Mouse (Mus musculus): ENCODE results near the gene Ccdc183. TPM values are rescaled to one million over a fixed set of nuclear protein-coding genes. Genes with fewer than 3 reads are reported as not detected.

The Ccdc183 gene
- 0.27 and 0.45 TPM in 2 replicates for polyA plus RNA-seq (2015; fragmentation: Nextera tagmentation; extraction: Ambion mirVana)

DNA sequence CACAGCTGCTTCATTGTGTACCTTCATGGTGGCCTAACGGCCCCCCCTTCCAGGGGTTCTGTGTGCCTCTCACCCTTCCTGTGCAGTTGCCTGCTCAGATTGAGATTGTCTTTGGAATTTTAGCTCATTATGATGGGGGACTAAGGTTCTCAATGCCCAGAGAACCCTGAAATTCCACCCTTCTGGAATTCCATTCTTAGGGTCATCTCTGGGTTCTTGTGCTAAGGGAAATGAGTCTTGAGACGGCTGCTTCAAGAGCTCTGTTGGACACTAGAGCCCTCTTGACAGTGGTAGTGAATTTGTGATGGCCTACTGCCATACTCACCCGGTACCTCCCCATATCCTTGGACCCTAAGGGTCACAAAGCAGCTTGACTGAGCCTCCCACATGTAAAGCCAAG lies at the start of gene Ccdc183:
Gene Ccdc183 (minus strand): TSS at position 101 of the 400 bp plus-strand sequence.
- H3K4me3 ChIP-seq = no peak within 1 kb of the TSS
- WGBS = 87% methylated on average over 3 of the region's 3 CpGs

DNA sequence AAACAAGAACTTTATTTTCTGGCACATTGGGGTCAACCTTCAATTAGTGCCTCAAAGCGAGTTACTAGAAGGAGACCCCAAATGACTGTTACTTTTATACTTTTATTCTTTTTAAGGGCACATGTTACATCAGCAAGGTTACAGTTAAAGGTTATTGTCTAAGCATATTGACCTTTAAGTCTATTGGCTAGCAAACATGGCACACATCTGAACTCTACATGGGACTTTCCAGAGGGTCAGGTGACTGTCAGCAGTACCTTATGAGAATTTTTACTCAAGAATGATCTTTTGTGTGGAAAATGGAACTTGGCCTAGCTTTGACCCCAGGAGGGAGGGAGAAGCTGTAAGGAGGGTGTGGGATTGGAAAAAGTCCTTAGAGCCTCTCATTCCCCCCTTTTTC lies 49.0 kb upstream of the Ccdc183 start:
- Histone ChIP-seq H3K4me2 (no peak overlapping the region), H3K9me3 (no peaks in the 10 kb centered on the region), H3K4me1 (replicated peaks) (no peaks in the 10 kb centered on the region), H3K27ac (replicated peaks) (no peak overlapping the region), H3K4me3 (no peak overlapping the region), H3K36me3 (no peaks in the 10 kb centered on the region), H3K9ac (no peak overlapping the region), H3K27me3 (no peaks in the 10 kb centered on the region)
- WGBS = 76% methylated on average over 1 of the region's 1 CpGs
- ATAC-seq (ENCODE audit: low FRiP score, low read depth) = no peak

More for the DNA sequence above, at the start of gene Ccdc183:
- no peaks in the 10 kb centered on the region for H3K36me3 ChIP-seq
- no peak for ATAC-seq (ENCODE audit: low FRiP score, low read depth)
- H3K9ac ChIP-seq = no peak within 1 kb of the TSS
- H3K4me2 ChIP-seq = peak within 1 kb of the TSS; percentile 17; the same call in 1 of the 2 replicates
- peaks cover 18% of the 10 kb centered on the region for H3K4me1 ChIP-seq (replicated peaks)
- no peak within 1 kb of the TSS for H3K27ac ChIP-seq (replicated peaks)
- peaks cover 40% of the 10 kb centered on the region for H3K27me3 ChIP-seq
- H3K9me3 ChIP-seq = no peaks in the 10 kb centered on the region

DNA sequence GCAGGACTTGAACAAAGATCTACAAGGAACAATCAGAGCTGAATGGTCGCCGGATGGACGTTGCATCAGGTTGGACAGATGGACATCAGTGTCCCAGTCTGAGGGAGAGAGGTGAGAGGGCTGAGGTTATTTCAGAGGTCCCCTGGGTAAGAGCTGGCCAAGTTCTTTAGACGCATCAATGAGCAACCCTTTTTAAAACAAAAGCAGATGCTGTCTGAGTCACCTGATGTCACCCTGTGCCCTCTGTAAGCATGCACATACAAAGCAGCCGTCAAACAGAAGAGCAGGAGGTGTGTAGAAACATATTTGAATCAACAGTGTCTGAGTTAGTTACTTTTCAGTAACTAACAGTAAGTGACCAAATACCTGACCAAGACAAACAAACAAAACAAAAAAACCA lies 46.6 kb upstream of the Ccdc183 start:
- no peaks in the 10 kb centered on the region for H3K27me3 ChIP-seq
- WGBS = 90% methylated on average over 5 of the region's 5 CpGs

DNA sequence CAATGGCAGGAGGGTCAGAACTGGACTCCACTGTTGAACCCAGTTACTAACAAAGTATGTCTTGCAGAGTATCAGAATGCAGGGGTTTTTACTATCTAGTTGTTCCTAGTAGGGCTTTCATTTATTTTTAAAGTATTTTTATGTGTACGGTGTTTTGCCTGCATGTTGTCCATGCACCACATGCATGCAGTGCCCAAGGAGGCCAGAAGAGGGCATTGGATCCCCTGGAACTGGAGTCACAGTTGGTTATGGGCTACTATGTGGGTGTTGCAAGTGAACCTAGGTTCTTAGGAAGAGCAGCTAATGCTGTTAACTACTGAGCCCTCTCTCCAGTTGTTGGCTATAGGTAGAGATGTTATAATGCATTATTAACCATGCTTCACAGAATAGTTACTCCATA lies 46.0 kb upstream of the Ccdc183 start:
- H3K9me3 ChIP-seq = no peaks in the 10 kb centered on the region
- ATAC-seq (ENCODE audit: low FRiP score, low read depth) = no peak
- 58% methylated on average over 1 of the region's 1 CpGs for WGBS

More for the DNA sequence above, 46.6 kb upstream of the Ccdc183 start:
- no peaks in the 10 kb centered on the region for H3K9me3 ChIP-seq
- no peak for ATAC-seq (ENCODE audit: low FRiP score, low read depth)
- H3K4me1 ChIP-seq (replicated peaks) = no peaks in the 10 kb centered on the region
- H3K4me3 ChIP-seq = no peak overlapping the region
- H3K36me3 ChIP-seq = no peaks in the 10 kb centered on the region
- no peak overlapping the region for H3K9ac ChIP-seq
- no peak overlapping the region for H3K27ac ChIP-seq (replicated peaks)
- H3K4me2 ChIP-seq = no peak overlapping the region

DNA sequence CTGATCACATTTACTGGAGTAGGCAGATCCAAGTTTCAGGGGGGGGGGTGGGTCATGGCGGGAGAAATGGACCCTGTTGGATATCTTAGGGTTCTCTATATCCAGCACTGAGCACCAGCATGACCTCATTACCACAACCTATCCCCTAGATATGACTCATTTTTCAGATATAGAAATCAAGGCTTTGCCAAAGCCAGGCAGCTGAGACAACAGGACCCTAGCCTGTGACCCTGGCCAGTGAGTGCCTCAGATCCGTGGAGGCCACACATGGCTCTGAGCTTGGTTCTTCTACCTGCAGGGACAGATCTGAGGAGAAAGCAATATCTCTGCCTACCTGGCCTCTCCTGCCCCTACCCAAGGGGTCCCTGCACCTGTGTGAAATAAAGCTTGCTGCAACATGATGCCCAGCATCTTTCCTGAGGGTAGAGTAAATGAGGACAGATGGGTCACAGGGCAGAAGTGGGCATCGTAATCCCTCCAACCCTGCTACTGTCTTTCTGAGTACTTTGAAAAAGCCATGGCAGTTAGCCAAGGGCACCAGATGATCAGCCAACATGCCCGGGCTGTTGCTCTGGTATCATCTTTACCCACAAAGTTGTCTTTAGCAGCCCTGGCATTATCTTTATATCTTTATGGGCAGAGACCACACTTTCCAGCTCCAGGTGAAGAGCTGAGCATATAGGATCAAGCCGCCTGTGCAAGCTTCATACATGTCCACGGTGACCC lies 43.9 kb upstream of the Ccdc183 start:
- Histone ChIP-seq H3K9ac (no peak overlapping the region), H3K4me3 (no peak overlapping the region), H3K4me2 (no peak overlapping the region), H3K4me1 (replicated peaks) (no peaks in the 10 kb centered on the region), H3K27me3 (no peaks in the 10 kb centered on the region), H3K36me3 (no peaks in the 10 kb centered on the region), H3K27ac (replicated peaks) (no peak overlapping the region), H3K9me3 (no peaks in the 10 kb centered on the region)
- 84% methylated on average over 6 of the region's 6 CpGs for WGBS
- no peak for ATAC-seq (ENCODE audit: low FRiP score, low read depth)

More for the DNA sequence above, 46.0 kb upstream of the Ccdc183 start:
- Histone ChIP-seq H3K4me3 (no peak overlapping the region), H3K4me1 (replicated peaks) (no peaks in the 10 kb centered on the region), H3K4me2 (no peak overlapping the region), H3K36me3 (no peaks in the 10 kb centered on the region), H3K27me3 (no peaks in the 10 kb centered on the region), H3K9ac (no peak overlapping the region), H3K27ac (replicated peaks) (no peak overlapping the region)

DNA sequence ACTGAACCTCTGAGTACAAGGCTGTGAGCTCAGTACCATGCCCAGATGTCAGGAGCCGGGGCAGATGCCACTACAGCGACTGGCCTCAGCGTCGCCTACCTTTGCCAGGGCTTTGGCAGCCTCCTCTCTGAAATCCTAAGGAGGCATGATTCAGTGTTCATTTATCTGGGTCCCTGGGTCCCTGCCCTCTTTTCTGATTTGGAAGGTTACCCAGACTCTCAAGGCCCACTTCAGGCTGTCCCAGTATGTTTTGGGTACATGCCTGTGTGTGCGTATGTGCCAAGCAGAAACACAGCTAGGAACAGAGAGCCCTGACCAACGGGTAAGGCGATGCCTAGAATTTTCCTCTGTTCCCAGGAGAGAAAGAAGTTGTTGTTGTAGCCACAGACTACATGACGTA lies 42.8 kb upstream of the Ccdc183 start:
- Histone ChIP-seq H3K4me3 (no peak overlapping the region), H3K4me1 (replicated peaks) (no peaks in the 10 kb centered on the region), H3K27ac (replicated peaks) (no peak overlapping the region), H3K27me3 (no peaks in the 10 kb centered on the region), H3K4me2 (no peak overlapping the region), H3K9me3 (no peaks in the 10 kb centered on the region), H3K9ac (no peak overlapping the region), H3K36me3 (no peaks in the 10 kb centered on the region)
- ATAC-seq (ENCODE audit: low FRiP score, low read depth) = no peak
- WGBS = 88% methylated on average over 8 of the region's 8 CpGs

DNA sequence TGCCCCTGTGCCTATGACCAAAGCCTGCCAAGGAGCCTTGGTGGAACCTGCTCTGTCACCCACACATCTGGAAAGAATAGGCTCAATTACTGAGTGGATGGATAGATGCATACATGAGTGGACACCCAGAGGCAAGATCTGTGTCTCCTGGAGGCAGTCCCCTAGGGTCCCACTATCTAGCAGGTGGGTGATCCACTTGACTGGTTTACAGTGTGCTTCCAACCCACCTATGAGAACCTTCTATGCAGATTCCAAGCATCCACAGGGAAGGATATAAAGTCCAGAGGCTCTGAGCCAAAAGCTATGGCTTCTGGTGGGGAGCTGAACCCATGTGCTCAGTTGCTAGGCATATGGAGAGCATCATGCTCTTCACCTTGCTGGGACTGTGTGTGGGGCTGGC lies 40.2 kb upstream of the Ccdc183 start, which contains the start of gene Lcn5:
Gene Lcn5 (plus strand): TSS at position 301 of the 400 bp plus-strand sequence.
- no peak for ATAC-seq (ENCODE audit: low FRiP score, low read depth)

DNA sequence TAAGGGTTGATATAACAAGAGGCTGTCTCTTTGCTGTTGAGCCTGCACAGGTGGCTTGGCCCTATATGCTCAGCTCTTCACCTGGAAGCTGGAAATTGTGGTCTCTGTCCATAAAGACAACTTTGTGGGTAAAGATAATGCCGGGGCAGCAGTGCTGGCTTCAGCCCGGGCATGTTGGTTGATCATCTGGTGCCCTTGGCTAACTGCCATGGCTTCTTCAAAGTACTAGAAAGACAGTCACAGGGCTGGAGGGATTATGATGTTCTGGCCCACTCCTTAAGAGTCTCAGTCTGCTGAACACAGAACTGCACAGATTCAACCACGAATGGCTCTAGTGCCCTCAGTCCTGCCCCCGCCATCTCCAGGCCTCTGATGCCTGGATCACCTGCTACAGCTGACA lies 39.8 kb upstream of the Ccdc183 start:
- WGBS = 84% methylated on average over 4 of the region's 4 CpGs
- H3K9ac ChIP-seq = no peak overlapping the region
- H3K9me3 ChIP-seq = no peaks in the 10 kb centered on the region
- no peak for ATAC-seq (ENCODE audit: low FRiP score, low read depth)
- no peak overlapping the region for H3K27ac ChIP-seq (replicated peaks)
- H3K4me1 ChIP-seq (replicated peaks) = no peaks in the 10 kb centered on the region
- no peak overlapping the region for H3K4me3 ChIP-seq
- no peaks in the 10 kb centered on the region for H3K27me3 ChIP-seq
- no peaks in the 10 kb centered on the region for H3K36me3 ChIP-seq
- no peak overlapping the region for H3K4me2 ChIP-seq

More for the DNA sequence above, 40.2 kb upstream of the Ccdc183 start, which contains the start of gene Lcn5:
- no peak within 1 kb of the TSS for H3K4me3 ChIP-seq
- no peak within 1 kb of the TSS for H3K4me2 ChIP-seq
- no peaks in the 10 kb centered on the region for H3K4me1 ChIP-seq (replicated peaks)
- no peak within 1 kb of the TSS for H3K27ac ChIP-seq (replicated peaks)
- H3K9me3 ChIP-seq = no peaks in the 10 kb centered on the region
- no peaks in the 10 kb centered on the region for H3K36me3 ChIP-seq
- no peak within 1 kb of the TSS for H3K9ac ChIP-seq
- H3K27me3 ChIP-seq = no peaks in the 10 kb centered on the region

DNA sequence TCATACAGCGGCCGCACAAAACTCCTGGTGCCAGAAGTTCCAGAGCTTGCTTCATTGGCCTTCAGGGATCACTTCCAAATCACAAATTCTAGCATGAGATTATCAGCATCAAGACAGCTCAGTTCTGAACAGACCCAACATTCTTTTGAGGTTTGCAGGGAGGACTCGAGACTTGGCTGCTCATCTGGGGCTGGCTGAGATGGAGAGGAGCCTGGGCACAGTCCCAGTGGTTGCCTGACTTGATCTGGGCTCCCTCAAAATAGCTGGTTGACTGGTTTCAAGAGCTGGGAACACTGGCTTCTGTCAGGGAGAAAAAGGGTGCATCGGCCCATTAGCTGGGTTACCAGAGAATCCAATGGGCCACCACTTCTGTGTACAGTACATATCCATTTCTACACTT lies 39.2 kb upstream of the Ccdc183 start:
- Histone ChIP-seq H3K27ac (replicated peaks) (no peak overlapping the region), H3K27me3 (no peaks in the 10 kb centered on the region), H3K36me3 (no peaks in the 10 kb centered on the region), H3K4me1 (replicated peaks) (no peaks in the 10 kb centered on the region), H3K9me3 (no peaks in the 10 kb centered on the region), H3K4me3 (no peak overlapping the region), H3K9ac (no peak overlapping the region), H3K4me2 (no peak overlapping the region)
- WGBS = 89% methylated on average over 4 of the region's 4 CpGs
- ATAC-seq (ENCODE audit: low FRiP score, low read depth) = no peak

DNA sequence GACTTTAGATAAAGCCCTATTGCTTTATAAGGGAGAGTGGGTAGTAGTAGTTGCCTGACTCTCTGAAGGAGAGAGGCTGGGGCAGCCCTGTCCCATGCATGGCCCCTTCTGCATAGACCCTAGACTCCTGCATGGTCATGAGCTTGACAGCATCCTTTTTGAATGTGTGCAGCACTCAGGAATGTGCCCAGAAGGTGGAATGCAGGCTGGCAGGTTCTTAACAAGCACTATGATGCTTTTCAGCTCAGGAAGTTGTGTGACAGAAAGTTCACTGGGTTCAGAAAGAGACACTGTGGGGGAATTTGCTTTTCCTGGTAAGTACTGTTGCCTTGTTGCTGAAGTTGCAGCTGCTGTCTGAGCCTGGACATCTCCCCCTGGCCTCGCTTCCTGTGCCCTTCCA lies 37.0 kb upstream of the Ccdc183 start:
- no peaks in the 10 kb centered on the region for H3K27me3 ChIP-seq
- no peak overlapping the region for H3K27ac ChIP-seq (replicated peaks)
- no peaks in the 10 kb centered on the region for H3K36me3 ChIP-seq
- 70% methylated on average over 1 of the region's 1 CpGs for WGBS
- H3K9ac ChIP-seq = no peak overlapping the region
- no peak overlapping the region for H3K4me3 ChIP-seq
- H3K4me2 ChIP-seq = no peak overlapping the region
- ATAC-seq (ENCODE audit: low FRiP score, low read depth) = no peak
- no peaks in the 10 kb centered on the region for H3K4me1 ChIP-seq (replicated peaks)
- no peaks in the 10 kb centered on the region for H3K9me3 ChIP-seq

DNA sequence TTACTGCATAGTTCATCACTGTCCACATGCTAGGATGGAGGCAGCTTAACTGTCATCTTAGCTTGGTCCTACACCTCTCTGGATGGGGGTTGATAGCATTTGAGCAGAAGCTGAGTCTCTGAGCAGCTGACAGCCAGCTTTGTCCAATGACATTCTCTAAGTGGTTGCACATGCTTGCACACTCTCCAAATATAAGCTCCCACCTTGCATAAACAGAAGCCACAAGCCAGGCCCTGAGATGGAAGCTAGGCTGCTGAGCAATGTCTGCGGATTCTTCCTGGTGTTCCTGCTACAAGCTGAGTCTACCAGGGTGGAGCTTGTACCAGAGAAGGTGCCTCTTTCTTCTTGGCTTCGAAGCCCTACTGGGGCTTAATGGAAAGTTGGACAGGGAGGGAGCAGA lies 35.4 kb upstream of the Ccdc183 start, which contains the start of gene Lcn8:
Gene Lcn8 (plus strand): TSS at position 219 of the 400 bp plus-strand sequence.
- 77% methylated on average over 2 of the region's 2 CpGs for WGBS

DNA sequence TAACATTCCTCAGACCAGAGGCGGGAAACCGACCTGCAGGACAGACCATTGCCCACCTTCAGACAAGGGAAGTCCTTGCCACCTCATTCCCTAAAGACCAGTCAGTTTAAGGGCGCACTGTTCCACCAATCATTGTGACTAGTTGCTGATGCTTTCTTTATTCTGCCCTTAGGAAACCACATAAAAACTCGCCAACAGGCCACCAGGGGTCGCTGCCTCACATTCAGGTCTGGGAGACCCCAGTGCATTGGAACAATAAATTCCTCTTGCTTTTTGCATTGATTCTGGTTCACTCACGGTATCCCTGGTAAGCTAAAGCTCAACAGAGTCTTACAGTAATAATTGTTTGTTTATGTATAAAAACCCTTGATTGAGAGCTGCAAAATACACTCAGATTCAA lies 22.4 kb upstream of the Ccdc183 start:
- Histone ChIP-seq H3K27me3 (no peaks in the 10 kb centered on the region), H3K9me3 (no peaks in the 10 kb centered on the region), H3K4me3 (no peak overlapping the region), H3K4me1 (replicated peaks) (no peaks in the 10 kb centered on the region), H3K27ac (replicated peaks) (no peak overlapping the region), H3K36me3 (no peaks in the 10 kb centered on the region), H3K4me2 (no peak overlapping the region), H3K9ac (no peak overlapping the region)
- 21% methylated on average over 6 of the region's 6 CpGs for WGBS
- ATAC-seq (ENCODE audit: low FRiP score, low read depth) = no peak

More for the DNA sequence above, 35.4 kb upstream of the Ccdc183 start, which contains the start of gene Lcn8:
- Histone ChIP-seq H3K36me3 (no peaks in the 10 kb centered on the region), H3K27me3 (no peaks in the 10 kb centered on the region), H3K9me3 (no peaks in the 10 kb centered on the region), H3K4me3 (no peak within 1 kb of the TSS), H3K4me1 (replicated peaks) (no peaks in the 10 kb centered on the region), H3K4me2 (no peak within 1 kb of the TSS), H3K27ac (replicated peaks) (no peak within 1 kb of the TSS), H3K9ac (no peak within 1 kb of the TSS)
- ATAC-seq (ENCODE audit: low FRiP score, low read depth) = no peak

DNA sequence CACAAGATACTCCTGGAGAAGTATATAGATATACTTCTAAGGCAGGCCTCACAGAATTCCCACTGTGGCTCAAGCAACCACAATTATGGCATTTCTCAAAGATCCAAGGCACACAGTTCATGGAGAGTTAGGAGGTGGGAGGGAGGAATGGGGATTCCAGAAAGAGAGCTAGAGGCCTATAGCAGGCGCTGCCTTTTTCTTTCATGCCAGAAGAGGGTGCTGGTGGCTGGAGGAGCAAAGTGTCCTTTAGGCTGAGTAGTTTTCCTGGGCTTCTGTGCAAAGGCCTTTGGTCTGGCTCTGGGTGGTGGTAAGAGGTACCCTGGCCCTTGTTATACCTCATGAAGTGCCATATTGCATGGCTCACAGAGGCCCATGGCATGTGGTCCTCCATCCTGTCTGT lies 16.6 kb upstream of the Ccdc183 start:
- Histone ChIP-seq H3K4me1 (replicated peaks) (no peaks in the 10 kb centered on the region), H3K27me3 (no peaks in the 10 kb centered on the region), H3K4me2 (no peak overlapping the region), H3K36me3 (no peaks in the 10 kb centered on the region), H3K9ac (no peak overlapping the region), H3K4me3 (no peak overlapping the region), H3K27ac (replicated peaks) (no peak overlapping the region), H3K9me3 (no peaks in the 10 kb centered on the region)
- no peak for ATAC-seq (ENCODE audit: low FRiP score, low read depth)
- 61% methylated on average over 1 of the region's 1 CpGs for WGBS

Measured in hindbrain, embryonic 15.5 days (tissue).